Mouse (Mus musculus): ENCODE measurements around the gene Phlda1.

DNA sequence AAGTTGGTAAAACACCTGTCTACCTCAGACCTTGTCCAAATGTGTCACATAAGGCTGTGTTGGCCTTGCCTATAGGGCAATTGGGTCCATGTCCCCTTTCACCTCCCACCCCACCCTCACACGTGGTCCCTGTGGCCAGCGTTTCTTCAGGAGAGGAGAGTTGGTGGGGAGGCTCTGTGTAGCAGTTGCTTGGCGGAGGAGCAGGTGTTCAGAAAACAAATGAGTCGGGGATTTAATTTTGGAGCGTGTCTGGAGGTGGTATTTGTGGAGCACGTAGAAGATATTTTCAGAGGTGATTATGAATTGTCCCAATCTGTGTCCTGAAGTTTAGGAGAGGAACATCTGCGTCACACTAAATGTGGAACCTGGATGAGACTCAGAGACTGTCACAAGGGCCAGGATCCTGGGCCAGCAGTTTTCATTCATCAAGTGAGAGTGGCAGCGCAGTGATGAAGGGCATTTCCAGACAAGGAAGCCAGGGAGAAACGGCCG lies 41.8 kb downstream of the Phlda1 start:
- no peak for TF ChIP-seq TAL1 (IDR thresholded peaks at IDR 0.05; ENCODE audit: low read length)
- no peak for TF ChIP-seq GATA1 (IDR thresholded peaks at IDR 0.05; ENCODE audit: low read length)

Measured in erythroblast, embryonic 14.5 days (primary cell).